Comparison of ENCODE assay signal across 10 mouse cellular contexts in genomic region chr5:44219871-44220270, GRCm38 (mm10).
"Had no signal": no experiment of that assay in that cellular context is flagged by ENCODE, and none has a peak within 500 bp of the region (broad histone marks: within the 10 kb centered on the region; RNA-seq: fewer than 3 reads in every experiment).

No protein-coding gene starts in this region.

- ATAC-seq: intestine, postnatal 0 days; midbrain, embryonic 13.5 days had no signal

- H3K4me3 ChIP-seq: left cerebral cortex, adult 2 months; limb, embryonic 15.5 days; midbrain, embryonic 13.5 days; myocyte; neural tube, embryonic 15.5 days; stomach, embryonic 15.5 days had no signal

- H3K27ac ChIP-seq: left cerebral cortex, adult 2 months; limb, embryonic 15.5 days; midbrain, embryonic 13.5 days; neural tube, embryonic 15.5 days; stomach, embryonic 15.5 days had no signal

- H3K9me3 ChIP-seq: limb, embryonic 15.5 days; midbrain, embryonic 13.5 days; neural tube, embryonic 15.5 days; stomach, embryonic 15.5 days had no signal

- DNase-seq: kidney, adult 8-10 months; kidney, postnatal 25 days; lung, adult 18-20 months had no signal

- H3K9ac ChIP-seq: limb, embryonic 15.5 days; midbrain, embryonic 13.5 days; neural tube, embryonic 15.5 days; stomach, embryonic 15.5 days had no signal

- H3K4me2 ChIP-seq: limb, embryonic 15.5 days; midbrain, embryonic 13.5 days; neural tube, embryonic 15.5 days; stomach, embryonic 15.5 days had no signal

- H3K27me3 ChIP-seq: limb, embryonic 15.5 days; midbrain, embryonic 13.5 days; neural tube, embryonic 15.5 days; stomach, embryonic 15.5 days had no signal

- H3K36me3 ChIP-seq: stomach, embryonic 15.5 days had no signal
